Mouse (Mus musculus) spleen, adult 12 weeks (tissue): Measurements from ENCODE around the gene Cxcr5.

Experiments
- DNase-seq: peaks from one replicate; pipeline ENCODE4 v3.0.0; 2022; ENCODE audit warnings: low spot score

The Cxcr5 gene

GRCm38 (mm10) chr9:44561597-44561996 lies at the start of gene Cxcr5:
Gene Cxcr5, minus strand, starts transcription at chr9:44561877.
- DNase-seq, result peak; percentile 27

GRCm38 (mm10) chr9:44610371-44610770 lies 48.7 kb upstream of the Cxcr5 start:
- DNase-seq, result no peak

GRCm38 (mm10) chr9:44607306-44607705 lies 45.6 kb upstream of the Cxcr5 start:
- DNase-seq, result no peak

GRCm38 (mm10) chr9:44606646-44607045 lies 45.0 kb upstream of the Cxcr5 start:
- no peak for DNase-seq

GRCm38 (mm10) chr9:44605616-44606165 lies 44.0 kb upstream of the Cxcr5 start:
- no peak for DNase-seq

GRCm38 (mm10) chr9:44604779-44605615 lies 43.3 kb upstream of the Cxcr5 start, which contains the start of gene Ddx6:
Gene Ddx6, plus strand, starts transcription at chr9:44604892.
- peak; percentile 69 for DNase-seq

- peak; percentile 55 for DNase-seq
Measured at GRCm38 (mm10) chr9:44604290-44604778, 42.7 kb upstream of the Cxcr5 start.

- DNase-seq, result peak; percentile 30
Measured at GRCm38 (mm10) chr9:44603454-44604289, 42.0 kb upstream of the Cxcr5 start.

GRCm38 (mm10) chr9:44602766-44603165 lies 41.1 kb upstream of the Cxcr5 start:
- DNase-seq, result no peak

- DNase-seq, result no peak
Measured at GRCm38 (mm10) chr9:44600801-44601200, 39.1 kb upstream of the Cxcr5 start.

GRCm38 (mm10) chr9:44599616-44600015 lies 37.9 kb upstream of the Cxcr5 start:
- DNase-seq, result no peak

- no peak for DNase-seq
Measured at GRCm38 (mm10) chr9:44598899-44599495, 37.3 kb upstream of the Cxcr5 start.

GRCm38 (mm10) chr9:44597742-44598141 lies 36.1 kb upstream of the Cxcr5 start:
- DNase-seq, result no peak

GRCm38 (mm10) chr9:44595537-44595930 lies 33.9 kb upstream of the Cxcr5 start:
- DNase-seq, result no peak

GRCm38 (mm10) chr9:44594901-44595536 lies 33.3 kb upstream of the Cxcr5 start:
- DNase-seq, result no peak

- DNase-seq, result no peak
Measured at GRCm38 (mm10) chr9:44593886-44594285, 32.2 kb upstream of the Cxcr5 start.

GRCm38 (mm10) chr9:44593221-44593620 lies 31.5 kb upstream of the Cxcr5 start:
- no peak for DNase-seq

GRCm38 (mm10) chr9:44591595-44592188 lies 30.0 kb upstream of the Cxcr5 start:
- DNase-seq, result no peak

- no peak for DNase-seq
Measured at GRCm38 (mm10) chr9:44590969-44591368, 29.3 kb upstream of the Cxcr5 start.

GRCm38 (mm10) chr9:44589095-44589494 lies 27.4 kb upstream of the Cxcr5 start:
- no peak for DNase-seq

- DNase-seq, result no peak
Measured at GRCm38 (mm10) chr9:44588605-44589004, 26.9 kb upstream of the Cxcr5 start.
